Mouse (Mus musculus) embryonic facial prominence, embryonic 14.5 days (tissue): ENCODE measurements at regions not wholly inside any gene's neighbourhood (a gene's known extent, or its start where the extent isn't known, plus 50 kb on each side); places are given as distances from the start of the nearest gene placed in this dataset.

ENCODE experiments used
- ATAC-seq: fragments of 200-750 bp; cut with Nextera tagmentation; 2 replicates; pipeline ENCODE4 v1.8.0; 2017; ENCODE audit warnings: low read depth, moderate number of reproducible peaks, moderate TSS enrichment
- DNase-seq: peaks from one replicate; pipeline ENCODE4 v3.0.0-alpha.2; 2015; ENCODE audit warnings: low spot score
- H3K27ac ChIP-seq: fragments of 300-500 bp; sonication (generic); replicated peaks from 2 replicates; pipeline ENCODE4 v1.5.1; 2014; ENCODE audit warnings: low read depth, mild to moderate bottlenecking, low read length, moderate library complexity
- H3K27me3 ChIP-seq: fragments of 300-500 bp; sonication (generic); replicated peaks from 2 replicates; pipeline ENCODE4 v1.6.1; 2014; ENCODE audit warnings: low read length; ENCODE audit not compliant: control insufficient read depth, insufficient read depth
- H3K36me3 ChIP-seq: fragments of 300-500 bp; sonication (generic); 2 replicates; pipeline ENCODE4 v1.6.1; 2014; ENCODE audit warnings: low read length, mixed read lengths; ENCODE audit not compliant: control insufficient read depth, insufficient read depth
- H3K4me1 ChIP-seq: fragments of 300-500 bp; sonication (generic); 2 replicates; pipeline ENCODE4 v1.6.1; 2014; ENCODE audit warnings: antibody characterized with exemption, low read length; ENCODE audit not compliant: control insufficient read depth, insufficient read depth
- H3K4me2 ChIP-seq: fragments of 300-500 bp; sonication (generic); 2 replicates; pipeline ENCODE4 v1.6.1; 2014; ENCODE audit warnings: low read depth, mild to moderate bottlenecking, low read length, moderate library complexity, mixed read lengths
- H3K4me3 ChIP-seq: fragments of 300-500 bp; sonication (generic); 2 replicates; pipeline ENCODE4 v1.5.1; 2014; ENCODE audit warnings: low read depth, mild to moderate bottlenecking, low read length
- H3K9ac ChIP-seq: fragments of 300-500 bp; sonication (generic); 2 replicates; pipeline ENCODE4 v1.6.1; 2014; ENCODE audit warnings: low read depth, mild to moderate bottlenecking, low read length, moderate library complexity, mixed read lengths
- H3K9me3 ChIP-seq: fragments of 300-500 bp; sonication (generic); 2 replicates; pipeline ENCODE4 v1.6.1; 2016; ENCODE audit warnings: low read length; ENCODE audit not compliant: control insufficient read depth
- WGBS: fragments of 180-500 bp; shearing (Covaris S2); extraction: QIAGEN DNeasy Blood & Tissue Kit; methylation state at CpG from one replicate; pipeline ENCODE4 v1.1.7; 2014; 5-methylcytosine and 5-hydroxymethylcytosine counted together

DNA sequence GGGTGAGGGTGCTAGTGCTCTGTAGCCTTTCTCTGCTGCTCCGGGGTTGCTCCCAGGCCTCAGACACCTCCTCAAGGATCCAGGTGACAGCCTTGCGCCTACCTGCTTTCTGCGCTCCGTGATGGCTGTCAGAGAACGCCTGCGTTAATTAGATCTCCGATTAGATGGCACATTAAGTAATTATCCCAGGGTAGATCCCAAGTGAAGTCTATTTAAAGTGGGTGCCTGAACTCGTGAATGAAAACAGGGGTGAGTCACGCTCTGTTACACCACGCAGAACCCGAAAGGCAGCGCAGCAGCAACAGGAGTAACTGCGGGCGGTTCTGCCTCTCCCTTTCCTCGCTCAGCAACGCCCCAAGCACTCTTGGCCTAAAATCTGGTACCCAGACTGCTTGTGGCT, 108.2 kb upstream of the Gm14444 start:
- WGBS, result 85% methylated on average over 16 of the region's 16 CpGs
- no peaks in the 10 kb centered on the region for H3K9me3 ChIP-seq
- H3K27me3 ChIP-seq, result no peaks in the 10 kb centered on the region
- DNase-seq (no peak), ATAC-seq (no peak)
- H3K27ac ChIP-seq, result no peak overlapping the region
- H3K4me3 ChIP-seq, result no peak overlapping the region
- no peak overlapping the region for H3K4me2 ChIP-seq
- H3K4me1 ChIP-seq, result peaks cover 10% of the 10 kb centered on the region
- H3K36me3 ChIP-seq, result no peaks in the 10 kb centered on the region
- no peak overlapping the region for H3K9ac ChIP-seq

- no peaks in the 10 kb centered on the region for H3K27me3 ChIP-seq
- no peak overlapping the region for H3K4me2 ChIP-seq
- H3K36me3 ChIP-seq, result no peaks in the 10 kb centered on the region
- no peaks in the 10 kb centered on the region for H3K9me3 ChIP-seq
- 34% methylated on average over 7 of the region's 7 CpGs for WGBS
- peak; percentile 54 for ATAC-seq
- peaks cover 10% of the 10 kb centered on the region for H3K4me1 ChIP-seq
- peak overlapping the region; percentile 71 for H3K27ac ChIP-seq
- peak; percentile 90 for DNase-seq
- H3K4me3 ChIP-seq, result no peak overlapping the region
- no peak overlapping the region for H3K9ac ChIP-seq
Observed at GRCm38 (mm10) chr2:174903627-174904026, 106.4 kb upstream of the Gm14444 start.

GRCm38 (mm10) chr2:174905865-174906639, 104.0 kb upstream of the Gm14444 start:
- Histone ChIP-seq H3K27ac (no peak overlapping the region), H3K27me3 (no peaks in the 10 kb centered on the region), H3K36me3 (no peaks in the 10 kb centered on the region), H3K4me3 (no peak overlapping the region), H3K4me2 (no peak overlapping the region), H3K9me3 (no peaks in the 10 kb centered on the region), H3K9ac (no peak overlapping the region), H3K4me1 (peaks cover 10% of the 10 kb centered on the region)
- 42% methylated on average over 6 of the region's 6 CpGs for WGBS
- DNase-seq (peak; percentile 76), ATAC-seq (peak; percentile 67)

GRCm38 (mm10) chr2:174917146-174917905, 92.7 kb upstream of the Gm14444 start:
- Histone ChIP-seq H3K4me3 (no peak overlapping the region), H3K4me1 (no peaks in the 10 kb centered on the region), H3K9ac (peak overlapping the region; percentile 15; the same call in 1 of the 2 replicates), H3K27me3 (no peaks in the 10 kb centered on the region), H3K4me2 (peak overlapping the region; percentile 36), H3K36me3 (no peaks in the 10 kb centered on the region), H3K27ac (no peak overlapping the region), H3K9me3 (no peaks in the 10 kb centered on the region)
- 21% methylated on average over 10 of the region's 10 CpGs for WGBS
- ATAC-seq (peak; percentile 93), DNase-seq (peak; percentile 92)

GRCm38 (mm10) chr2:174917975-174918374, 92.1 kb upstream of the Gm14444 start:
- no peak for DNase-seq
- Histone ChIP-seq H3K27ac (no peak overlapping the region; the same call in 1 of the 2 replicates), H3K36me3 (no peaks in the 10 kb centered on the region), H3K4me3 (no peak overlapping the region), H3K9ac (no peak overlapping the region), H3K27me3 (no peaks in the 10 kb centered on the region), H3K4me1 (no peaks in the 10 kb centered on the region), H3K4me2 (no peak overlapping the region), H3K9me3 (no peaks in the 10 kb centered on the region)
- ATAC-seq, result no peak; the same call in 1 of the 2 replicates
- 28% methylated on average over 5 of the region's 5 CpGs for WGBS

DNA sequence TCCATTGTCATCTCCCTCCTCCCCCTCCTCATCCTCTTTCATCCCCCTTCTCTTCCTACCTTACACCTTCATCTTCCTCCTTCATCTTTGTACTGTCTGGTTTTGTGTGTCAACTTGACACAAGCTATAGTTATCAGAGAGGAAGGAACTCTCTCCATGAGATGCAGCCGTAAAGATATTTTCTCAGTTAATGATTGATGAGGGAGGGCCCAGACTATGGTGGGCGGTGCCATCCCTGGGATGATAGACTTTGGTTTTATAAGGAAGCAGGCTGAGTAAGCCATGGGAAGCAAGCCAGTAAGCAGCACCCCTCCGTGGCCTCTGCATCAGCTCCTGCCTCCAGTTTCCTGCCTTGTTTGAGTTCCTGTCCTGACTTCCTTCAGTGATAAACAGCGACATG, 87.8 kb upstream of the Gm14444 start:
- DNase-seq, result no peak
- no peaks in the 10 kb centered on the region for H3K9me3 ChIP-seq
- no peak overlapping the region for H3K4me2 ChIP-seq
- no peak for ATAC-seq
- H3K9ac ChIP-seq, result no peak overlapping the region
- H3K27ac ChIP-seq, result no peak overlapping the region
- H3K27me3 ChIP-seq, result no peaks in the 10 kb centered on the region
- no peak overlapping the region for H3K4me3 ChIP-seq
- WGBS, result 73% methylated on average over 4 of the region's 4 CpGs
- no peaks in the 10 kb centered on the region for H3K4me1 ChIP-seq
- H3K36me3 ChIP-seq, result no peaks in the 10 kb centered on the region

DNA sequence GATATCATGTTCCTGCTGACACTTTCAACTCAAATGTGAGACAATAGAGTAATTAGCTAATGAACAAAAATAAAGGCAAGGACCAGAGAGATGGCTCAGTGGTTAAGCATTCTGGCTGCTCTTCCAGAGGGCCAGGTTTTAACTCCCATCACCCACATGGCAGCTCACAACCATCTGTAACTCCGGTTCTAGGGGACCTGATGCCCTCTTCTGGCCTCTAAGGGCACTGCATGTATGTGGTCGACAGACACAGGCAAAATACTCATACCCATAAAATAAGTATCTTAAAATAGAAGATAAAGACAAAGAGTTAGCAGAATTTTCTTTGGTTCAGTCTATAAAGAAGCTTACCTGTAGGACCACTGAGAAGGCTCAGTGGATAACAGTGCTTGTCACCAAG, 80.3 kb upstream of the Gm14444 start:
- H3K9me3 ChIP-seq, result no peaks in the 10 kb centered on the region
- no peak overlapping the region for H3K4me2 ChIP-seq
- 65% methylated on average over 2 of the region's 2 CpGs for WGBS
- DNase-seq (no peak), ATAC-seq (no peak)
- H3K27me3 ChIP-seq, result no peaks in the 10 kb centered on the region
- no peak overlapping the region for H3K27ac ChIP-seq
- no peak overlapping the region for H3K4me3 ChIP-seq
- H3K4me1 ChIP-seq, result no peaks in the 10 kb centered on the region
- no peaks in the 10 kb centered on the region for H3K36me3 ChIP-seq
- H3K9ac ChIP-seq, result no peak overlapping the region

DNA sequence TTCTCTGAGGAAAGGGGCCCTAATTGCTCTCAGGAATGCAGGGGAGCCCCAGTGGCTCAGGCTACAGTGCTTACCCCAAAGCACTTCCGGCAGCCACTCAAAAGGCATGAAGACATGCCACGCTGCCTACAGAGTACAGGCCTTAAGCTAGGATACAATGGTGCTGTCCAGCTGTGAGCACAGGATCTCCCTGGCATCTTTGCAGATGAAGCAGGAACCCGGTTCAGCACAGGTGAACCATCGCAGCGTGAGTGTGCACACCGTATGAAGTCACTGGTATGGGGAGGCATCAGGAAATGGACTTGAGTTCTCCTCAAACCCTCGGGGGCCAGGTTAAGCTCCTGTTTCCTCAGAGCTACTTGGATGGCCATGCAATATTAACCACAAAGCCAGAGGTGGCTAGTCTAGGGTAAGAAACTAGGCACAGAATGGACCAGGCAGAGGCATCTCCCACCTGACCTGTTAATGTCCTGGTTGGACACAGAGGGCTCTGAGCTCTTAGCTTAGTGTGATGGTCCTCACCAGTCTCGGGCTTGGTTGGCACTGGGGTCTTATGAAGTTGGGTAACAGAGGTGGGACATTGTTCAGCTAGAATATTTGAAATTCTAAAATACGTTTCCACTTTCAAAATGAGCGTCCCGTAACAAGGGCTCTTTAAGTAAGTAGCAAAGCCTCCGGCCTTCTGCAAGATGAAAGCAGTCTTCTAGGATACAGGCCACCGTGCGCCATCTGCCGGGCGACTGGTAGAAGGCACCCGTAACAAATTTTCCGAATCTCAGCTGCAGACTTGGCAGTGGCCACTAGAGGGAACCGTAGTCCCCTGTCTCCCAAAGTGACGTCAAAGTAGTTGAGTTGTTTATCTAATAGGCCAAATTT, 77.7 kb upstream of the Gm14444 start:
- Histone ChIP-seq H3K27ac (no peak overlapping the region), H3K9ac (0 out of 2 replicates have a peak overlapping the region, but pooled peaks have one; percentile 15), H3K4me3 (no peak overlapping the region), H3K36me3 (no peaks in the 10 kb centered on the region), H3K9me3 (no peaks in the 10 kb centered on the region), H3K4me2 (0 out of 2 replicates have a peak overlapping the region, but pooled peaks have one; percentile 16), H3K27me3 (no peaks in the 10 kb centered on the region), H3K4me1 (no peaks in the 10 kb centered on the region)
- 28% methylated on average over 20 of the region's 20 CpGs for WGBS
- ATAC-seq, result peak; percentile 72
- DNase-seq, result peak; percentile 87
